Mouse (Mus musculus): ENCODE data around the gene Jmjd8. TPM values are rescaled to one million over a fixed set of nuclear protein-coding genes. Genes with fewer than 3 reads are reported as not detected.

The Jmjd8 gene
- total RNA-seq, 2 experiments from 2014 or later, result 89.7 to 107 TPM

GRCm38 (mm10) chr17:25831451-25832281 is 3.0 kb downstream of the Jmjd8 start:
- no peak for DNase-seq (ENCODE audit: low spot score in 2 of 2)

- DNase-seq (ENCODE audit: low spot score in 2 of 2), result peak; percentile 99
Observed at GRCm38 (mm10) chr17:25832436-25833290, 4.0 kb downstream of the Jmjd8 start.

- DNase-seq (ENCODE audit: low spot score in 2 of 2), result peak; percentile 85 to 88
Observed at GRCm38 (mm10) chr17:25833291-25833663, 4.6 kb downstream of the Jmjd8 start, which contains the start of gene Stub1. TSS of gene Stub1 (minus strand) at chr17:25833404.

GRCm38 (mm10) chr17:25833961-25834594 is 5.4 kb downstream of the Jmjd8 start:
- no peak for DNase-seq (ENCODE audit: low spot score in 2 of 2)

DNA sequence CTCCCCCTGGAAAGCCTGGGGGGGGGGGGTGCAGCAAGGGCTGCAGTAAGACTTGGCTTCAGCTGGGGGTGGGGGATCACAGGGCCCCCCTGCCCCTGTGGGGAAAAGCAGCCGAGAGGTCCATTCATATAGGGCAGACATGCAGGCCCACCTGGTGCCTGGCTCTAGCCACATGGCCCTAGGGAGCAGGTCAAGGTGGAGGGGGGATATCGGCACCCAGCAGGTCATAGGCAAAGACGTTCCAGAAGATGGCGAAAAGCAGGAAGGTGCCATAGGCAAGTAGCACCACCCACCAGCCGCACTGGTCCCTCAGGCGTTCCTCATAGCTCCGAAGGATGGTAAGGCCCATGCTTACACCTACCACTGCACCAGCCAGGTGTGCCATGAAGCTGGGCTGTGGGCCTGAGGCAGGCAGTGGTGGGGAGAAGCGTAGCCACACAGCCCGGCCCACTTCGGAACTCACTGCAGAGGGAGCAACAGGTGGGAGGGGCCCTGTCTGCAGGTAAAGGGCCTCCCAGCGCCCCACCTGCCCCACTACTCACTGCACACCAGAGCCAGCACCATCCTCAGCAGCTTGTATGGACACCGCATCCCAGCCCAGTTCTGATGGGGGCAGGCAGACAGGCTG is 6.0 kb downstream of the Jmjd8 start:
- DNase-seq (ENCODE audit: low spot score in 2 of 2), result no peak

DNA sequence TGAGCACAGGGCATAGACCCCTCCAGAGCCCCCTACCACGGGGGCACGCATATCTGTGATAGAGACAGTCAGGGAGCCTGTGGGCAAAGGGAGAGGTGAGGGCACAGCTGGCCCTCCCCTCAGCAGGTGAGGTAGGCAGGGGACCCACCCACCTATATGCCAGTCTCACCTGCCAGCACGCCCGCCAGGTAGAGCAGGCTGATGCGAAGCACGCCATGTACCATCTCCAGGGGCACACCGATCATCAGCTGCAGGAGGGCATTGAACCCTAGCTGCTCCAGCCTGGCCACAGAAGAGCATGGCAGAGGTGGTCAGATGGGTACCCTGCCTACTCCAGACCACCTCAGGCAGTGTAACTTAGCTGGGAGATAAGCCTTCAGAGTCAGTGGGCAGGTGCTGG is 6.6 kb downstream of the Jmjd8 start:
- no peak for DNase-seq (ENCODE audit: low spot score in 2 of 2)

GRCm38 (mm10) chr17:25835816-25836215 is 7.1 kb downstream of the Jmjd8 start:
- DNase-seq (ENCODE audit: low spot score in 2 of 2), result no peak

- DNase-seq (ENCODE audit: low spot score in 2 of 2), result no peak
Observed at GRCm38 (mm10) chr17:25836397-25837075, 7.9 kb downstream of the Jmjd8 start.

- DNase-seq (ENCODE audit: low spot score in 2 of 2), result peak; percentile 68 to 77
Observed at GRCm38 (mm10) chr17:25837076-25837410, 8.4 kb downstream of the Jmjd8 start, which contains the start of gene Rhbdl1. TSS of gene Rhbdl1 (minus strand) at chr17:25837295.

GRCm38 (mm10) chr17:25837533-25837932 is 8.9 kb downstream of the Jmjd8 start:
- no peak for DNase-seq (ENCODE audit: low spot score in 2 of 2)

DNA sequence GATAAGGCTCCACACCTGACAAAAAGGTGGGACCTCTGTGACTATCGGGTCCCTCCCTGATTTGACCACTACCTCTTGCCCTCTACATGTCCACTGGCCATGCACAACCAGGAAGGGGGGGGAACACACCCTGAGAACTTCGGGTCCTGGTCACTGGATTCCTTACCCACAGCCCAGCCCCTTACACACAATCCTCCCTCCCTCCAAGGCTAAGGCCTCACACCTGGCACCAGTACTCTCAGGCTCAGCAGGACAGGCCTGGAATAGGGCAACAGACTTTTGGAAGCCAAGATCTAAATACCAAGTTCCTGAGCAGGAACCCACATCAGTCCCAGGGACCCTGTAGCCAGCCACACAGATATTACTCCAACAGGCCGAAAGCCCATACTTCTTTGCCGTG is 10.2 kb downstream of the Jmjd8 start:
- DNase-seq (ENCODE audit: low spot score in 2 of 2), result no peak

GRCm38 (mm10) chr17:25839455-25840235 is 11.0 kb downstream of the Jmjd8 start:
- DNase-seq (ENCODE audit: low spot score in 2 of 2), result no peak

DNA sequence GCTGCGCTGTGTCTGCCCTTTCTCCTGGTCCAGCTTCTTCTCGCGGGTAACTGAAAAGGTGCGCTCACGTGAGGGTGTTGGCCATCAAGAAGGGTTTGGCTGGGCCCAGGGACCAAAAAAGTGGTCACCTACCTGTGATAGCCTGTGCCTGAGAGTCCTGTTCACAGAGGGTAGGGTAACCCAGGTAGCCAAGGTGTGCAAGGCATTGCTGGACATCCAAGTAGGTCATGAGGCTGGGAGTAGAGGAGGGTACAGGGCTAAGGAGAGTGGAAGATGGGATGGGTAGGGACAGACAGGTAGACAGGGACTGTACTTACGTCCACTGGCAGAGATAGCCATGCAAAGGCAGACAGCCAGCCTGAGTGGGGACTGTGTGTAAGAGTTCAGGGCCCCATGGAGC is 11.9 kb downstream of the Jmjd8 start:
- no peak for DNase-seq (ENCODE audit: low spot score in 2 of 2)

DNA sequence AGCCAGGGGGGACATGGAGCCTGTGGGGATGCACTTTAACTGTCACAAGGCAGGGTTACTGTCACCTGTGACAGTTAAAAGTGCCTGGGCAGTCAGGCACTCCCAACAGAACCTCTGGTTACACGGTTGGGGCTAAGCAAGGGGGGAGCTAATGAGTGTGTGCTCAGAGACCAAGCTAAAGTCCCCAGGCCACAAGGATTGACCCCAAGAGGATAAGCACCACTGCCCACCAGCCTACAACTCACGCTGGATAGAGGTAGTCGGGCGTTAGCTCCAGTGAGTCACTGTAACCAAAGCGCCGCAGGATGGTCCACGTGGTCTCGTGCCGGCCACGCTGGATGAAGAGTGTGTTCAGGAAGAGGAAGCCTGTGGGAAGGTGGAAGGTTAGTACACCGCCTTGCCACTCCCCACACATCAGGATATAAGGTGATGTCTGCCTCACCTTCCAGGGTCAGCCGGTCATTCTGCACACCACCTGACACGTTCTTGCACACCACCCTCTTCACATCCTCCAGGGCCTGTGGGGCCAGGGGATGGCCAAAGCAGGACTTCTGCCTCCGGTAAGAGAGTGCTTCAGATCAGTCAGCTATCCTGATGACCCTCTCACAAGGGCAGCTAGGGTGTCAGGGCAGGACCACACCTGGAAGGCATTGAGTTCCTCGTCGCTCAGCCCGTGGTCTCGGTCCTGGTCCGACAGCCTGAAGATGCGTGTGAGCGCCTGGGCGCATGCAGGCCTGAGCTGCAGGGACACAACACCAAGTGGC is 12.6 kb downstream of the Jmjd8 start, which contains the start of gene Gm20683:
TSS of gene Gm20683 (minus strand) at position 647 of the 764 bp plus-strand sequence.
- DNase-seq (ENCODE audit: low spot score in 2 of 2), result no peak

DNA sequence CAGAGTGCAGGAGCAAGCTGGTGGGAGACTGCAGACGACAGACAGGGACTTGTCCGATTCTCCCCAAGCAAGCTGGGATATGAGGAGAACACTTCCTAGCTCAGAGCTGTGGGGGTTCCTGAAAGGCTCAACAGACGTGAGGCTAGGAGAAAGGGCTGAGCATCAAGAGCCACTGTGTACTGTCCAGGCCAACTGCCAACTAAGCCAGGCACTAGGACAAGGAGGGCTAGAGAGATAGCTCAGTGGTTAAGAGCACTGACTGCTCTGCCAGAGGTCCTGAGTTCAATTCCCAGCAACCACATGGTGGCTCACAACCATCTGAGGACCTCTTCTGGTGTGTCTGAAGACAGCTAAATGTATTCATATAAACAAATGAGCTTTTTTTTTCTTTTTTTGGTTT is 13.8 kb downstream of the Jmjd8 start:
- no peak for DNase-seq (ENCODE audit: low spot score in 2 of 2)

GRCm38 (mm10) chr17:25843122-25843521 is 14.5 kb downstream of the Jmjd8 start:
- DNase-seq (ENCODE audit: low spot score in 2 of 2), result no peak

DNA sequence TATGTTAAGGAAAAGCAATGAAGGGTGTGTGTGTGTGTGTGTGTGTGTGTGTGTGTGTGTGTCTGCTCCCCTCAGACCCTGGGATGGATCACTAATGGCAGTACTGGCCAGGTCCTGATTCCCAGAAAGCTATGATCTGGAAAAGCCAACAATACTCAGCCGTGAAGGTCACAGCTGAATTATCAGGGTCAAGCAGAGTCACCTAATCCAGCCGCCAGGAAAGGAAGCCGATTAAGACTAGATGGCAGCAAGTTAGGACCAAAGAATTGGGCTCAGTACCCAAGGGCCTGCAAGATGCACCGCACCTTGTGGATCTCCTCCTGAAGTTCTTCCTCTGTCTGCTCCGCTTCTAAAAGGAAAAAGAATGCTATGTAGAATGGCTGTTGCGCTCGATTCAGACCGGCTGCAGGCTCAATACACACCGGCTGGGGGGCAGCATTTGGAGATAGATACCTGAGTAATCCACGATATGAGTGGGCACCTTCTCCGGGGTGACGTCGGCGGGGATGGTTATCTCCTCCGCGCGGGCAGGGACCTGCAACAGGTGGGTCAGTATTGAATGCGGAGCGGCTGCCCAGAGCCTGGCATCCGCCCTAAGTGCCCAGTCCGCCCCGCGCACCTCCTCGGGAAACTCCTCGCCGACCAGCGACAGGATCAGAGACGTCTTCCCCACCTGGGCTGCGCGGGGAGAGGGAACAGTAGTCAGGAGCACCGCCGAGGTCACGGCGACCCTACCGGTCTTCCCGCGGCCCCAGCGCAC is 15.1 kb downstream of the Jmjd8 start:
- DNase-seq (ENCODE audit: low spot score in 2 of 2), result no peak

DNA sequence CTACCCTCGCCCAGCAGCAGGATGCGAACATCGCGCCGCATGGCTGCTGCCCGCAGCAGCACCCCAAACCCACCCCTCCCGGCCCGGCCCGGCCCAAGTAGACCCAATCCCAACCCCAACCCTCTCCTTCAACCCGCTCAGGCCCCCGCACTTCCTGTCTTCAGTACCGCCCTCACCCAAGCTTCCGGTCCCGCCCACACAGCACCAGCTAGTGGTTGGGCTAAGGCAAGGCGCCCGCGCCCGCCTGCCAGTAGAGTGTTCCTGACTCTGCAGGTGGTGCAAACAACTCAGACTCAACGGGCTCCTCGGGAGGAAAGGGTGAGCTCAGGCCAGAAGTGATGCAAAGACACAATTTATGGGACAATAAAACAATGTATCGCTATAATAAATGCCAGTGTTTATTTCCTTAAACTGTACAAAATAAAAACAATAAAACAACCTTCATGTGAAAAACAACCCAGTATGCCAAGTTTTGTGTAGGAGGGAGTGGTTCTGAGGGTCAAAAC is 15.8 kb downstream of the Jmjd8 start, which contains the start of gene Rhot2:
TSS of gene Rhot2 (minus strand) at position 456 of the 506 bp plus-strand sequence.
- DNase-seq (ENCODE audit: low spot score in 2 of 2), result peak; percentile 90 to 91
